Mouse (Mus musculus): ENCODE results near the gene Clec11a.

DNA sequence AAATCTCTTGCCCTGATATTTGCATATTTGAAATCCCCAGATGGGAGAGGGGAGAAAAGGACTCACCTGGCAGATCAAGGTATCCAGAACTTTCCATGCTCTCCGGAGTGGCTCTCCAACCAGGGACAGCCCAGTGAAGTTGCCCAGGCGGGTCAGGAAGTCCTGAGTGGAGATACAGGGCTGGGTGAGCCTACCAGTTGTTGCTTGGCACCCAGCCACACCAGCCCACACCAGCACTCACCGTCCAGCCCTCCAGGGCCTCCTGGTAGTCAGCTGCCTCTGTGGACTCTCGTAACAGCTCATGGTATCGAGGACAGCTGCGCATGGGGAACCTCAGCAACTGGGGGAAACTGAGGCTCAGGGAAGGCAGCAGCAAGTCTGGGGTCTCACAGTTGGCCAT, 51.8 kb downstream of the Clec11a start:
- TF ChIP-seq POLR2A (IDR thresholded peaks at IDR 0.05; ENCODE audit: insufficient read depth, low read length) = no peak
- TF ChIP-seq CTCF (IDR thresholded peaks at IDR 0.05; ENCODE audit: low read depth, low read length) = no peak

Data from ES-Bruce4 (cell line).